Mouse (Mus musculus) hindbrain, embryonic 12.5 days (tissue): Measurements from ENCODE around the gene Hcn3. TPM values are rescaled to one million over a fixed set of nuclear protein-coding genes. Genes with fewer than 3 reads are reported as not detected.

ENCODE experiments used
- ATAC-seq: fragments of 200-750 bp; cut with Nextera tagmentation; 2 replicates; pipeline ENCODE4 v1.8.0; 2017; ENCODE audit warnings: moderate TSS enrichment; ENCODE audit not compliant: low FRiP score
- H3K27ac ChIP-seq: fragments of 300-500 bp; sonication (generic); 2 replicates; pipeline ENCODE4 v1.5.1; 2016; ENCODE audit warnings: mild to moderate bottlenecking
- H3K27me3 ChIP-seq: fragments of 300-500 bp; sonication (generic); 2 replicates; pipeline ENCODE4 v1.6.1; 2016; ENCODE audit warnings: mild to moderate bottlenecking
- H3K36me3 ChIP-seq: fragments of 300-500 bp; sonication (generic); 2 replicates; pipeline ENCODE4 v1.6.1; 2016; ENCODE audit warnings: mild to moderate bottlenecking
- H3K4me1 ChIP-seq: fragments of 300-500 bp; sonication (generic); 2 replicates; pipeline ENCODE4 v1.6.1; 2016
- H3K4me2 ChIP-seq: fragments of 300-500 bp; sonication (generic); replicated peaks from 2 replicates; pipeline ENCODE4 v1.6.1; 2016; ENCODE audit warnings: mild to moderate bottlenecking
- H3K4me3 ChIP-seq: fragments of 300-500 bp; sonication (generic); 2 replicates; pipeline ENCODE4 v1.5.1; 2016; ENCODE audit warnings: mild to moderate bottlenecking
- H3K9ac ChIP-seq: fragments of 300-500 bp; sonication (generic); 2 replicates; pipeline ENCODE4 v1.6.1; 2016; ENCODE audit warnings: mild to moderate bottlenecking, moderate library complexity
- H3K9me3 ChIP-seq: fragments of 300-500 bp; sonication (generic); replicated peaks from 2 replicates; pipeline ENCODE4 v1.6.1; 2016; ENCODE audit warnings: mild to moderate bottlenecking
- WGBS: fragments of 180-500 bp; shearing (Covaris S2); methylation state at CpG from one replicate; pipeline ENCODE4 v1.1.7; 2016; 5-methylcytosine and 5-hydroxymethylcytosine counted together
- polyA plus RNA-seq: library from polyadenylated mRNA; unstranded; fragments of >200 nt; fragmentation: Nextera tagmentation; extraction: Ambion mirVana; gene quantifications from 2 replicates; pipeline ENCODE4 v1.2.1, GENCODE M21; 2016

Hcn3 gene
- polyA plus RNA-seq, 1 experiment from 2014 or later: 20.7 TPM

DNA sequence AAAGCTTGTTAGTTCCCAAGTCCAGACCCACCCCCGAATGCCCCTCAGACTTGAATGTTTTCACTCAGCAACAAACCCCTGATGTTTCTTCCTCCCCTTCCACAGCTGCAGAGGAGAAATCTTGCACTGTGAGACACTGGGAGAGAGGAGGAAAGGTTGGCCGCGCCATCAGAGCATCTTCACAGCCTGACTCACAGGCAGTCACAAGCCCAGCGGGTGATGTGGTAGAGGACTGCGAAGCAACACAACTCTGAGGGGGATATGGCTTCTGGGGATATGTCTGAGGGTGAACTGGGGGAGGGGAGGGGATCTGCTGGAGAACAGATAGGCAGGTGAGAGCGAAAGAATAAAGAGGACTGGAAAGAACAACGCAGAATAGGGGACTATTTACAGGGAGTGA lies 1.3 kb downstream of the Hcn3 start:
- Histone ChIP-seq H3K9me3 (no peaks in the 10 kb centered on the region), H3K9ac (peak overlapping the region; percentile 67), H3K27ac (no peak overlapping the region), H3K4me2 (peak overlapping the region; percentile 88), H3K4me3 (peak overlapping the region; percentile 58), H3K27me3 (peaks cover 17% of the 10 kb centered on the region), H3K36me3 (no peaks in the 10 kb centered on the region), H3K4me1 (peaks cover 26% of the 10 kb centered on the region)
- ATAC-seq: no peak
- WGBS: 15% methylated on average over 7 of the region's 7 CpGs

DNA sequence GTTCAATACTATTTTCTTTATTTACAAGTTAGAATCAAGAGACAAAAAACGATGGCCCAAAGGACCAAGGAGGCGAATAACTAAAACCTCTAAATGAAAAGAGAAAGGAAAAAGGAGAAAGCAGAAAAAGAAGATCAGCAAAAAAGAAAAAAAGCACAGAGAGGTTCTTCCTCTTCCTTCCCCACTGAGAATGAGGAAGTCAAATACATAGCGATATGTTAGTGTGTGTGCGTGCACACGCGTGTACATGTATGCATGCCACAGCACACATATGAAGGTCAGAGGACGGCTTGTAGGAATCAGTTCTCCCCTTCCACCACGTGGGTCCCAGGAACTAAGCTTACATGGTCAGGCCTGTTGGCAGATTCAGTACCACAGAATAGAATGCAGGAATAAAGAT lies 3.0 kb downstream of the Hcn3 start:
- 0 out of 2 replicates have a peak, but pooled peaks cover 5% of the 10 kb centered on the region for H3K36me3 ChIP-seq
- no peak overlapping the region for H3K9ac ChIP-seq
- H3K4me1 ChIP-seq: peaks cover 26% of the 10 kb centered on the region
- H3K27ac ChIP-seq: no peak overlapping the region
- WGBS: 87% methylated on average over 8 of the region's 8 CpGs
- H3K27me3 ChIP-seq: peaks cover 17% of the 10 kb centered on the region
- no peak for ATAC-seq
- H3K4me2 ChIP-seq: no peak overlapping the region
- H3K9me3 ChIP-seq: no peaks in the 10 kb centered on the region
- H3K4me3 ChIP-seq: no peak overlapping the region

DNA sequence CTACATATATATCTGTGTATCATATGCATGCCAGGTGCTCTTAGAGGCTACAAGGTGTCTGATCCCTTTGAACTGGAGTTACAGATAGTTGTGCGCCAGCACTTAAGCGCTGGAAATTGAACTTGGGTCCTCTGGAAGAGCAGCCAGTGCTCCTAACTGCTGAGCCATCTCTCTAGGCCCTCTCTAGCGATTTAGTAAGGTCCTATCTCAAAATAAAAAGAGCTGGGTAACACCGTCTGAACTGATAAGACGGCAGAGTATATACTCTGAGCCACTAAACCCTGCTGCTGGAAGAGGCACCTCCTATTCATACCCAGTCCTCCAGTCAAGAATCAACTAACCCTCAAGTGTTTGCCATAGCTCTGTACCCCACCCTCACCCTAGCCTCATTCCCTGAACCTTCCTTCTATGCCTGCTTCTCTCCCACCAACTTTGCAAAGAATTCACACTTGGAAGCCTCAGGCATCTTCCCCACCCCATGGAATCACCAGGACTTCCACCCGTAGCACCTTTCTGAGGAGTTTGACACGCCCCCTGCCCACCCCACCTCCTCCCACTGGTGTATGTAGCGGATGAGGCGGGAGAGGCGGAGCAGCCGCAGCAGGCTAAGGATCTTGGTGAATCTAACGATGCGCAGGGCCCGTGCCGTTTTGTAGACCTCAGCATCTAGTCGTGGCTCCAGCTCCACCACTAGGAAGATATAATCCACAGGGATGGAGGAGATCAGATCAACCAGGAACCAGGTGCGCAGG lies 7.7 kb downstream of the Hcn3 start:
- Histone ChIP-seq H3K9ac (no peak overlapping the region), H3K4me1 (peaks cover 7% of the 10 kb centered on the region), H3K4me3 (no peak overlapping the region), H3K4me2 (no peak overlapping the region), H3K9me3 (no peaks in the 10 kb centered on the region), H3K27ac (no peak overlapping the region), H3K27me3 (peaks cover 40% of the 10 kb centered on the region), H3K36me3 (0 out of 2 replicates have a peak, but pooled peaks cover 5% of the 10 kb centered on the region)
- WGBS: 69% methylated on average over 17 of the region's 17 CpGs
- no peak for ATAC-seq

DNA sequence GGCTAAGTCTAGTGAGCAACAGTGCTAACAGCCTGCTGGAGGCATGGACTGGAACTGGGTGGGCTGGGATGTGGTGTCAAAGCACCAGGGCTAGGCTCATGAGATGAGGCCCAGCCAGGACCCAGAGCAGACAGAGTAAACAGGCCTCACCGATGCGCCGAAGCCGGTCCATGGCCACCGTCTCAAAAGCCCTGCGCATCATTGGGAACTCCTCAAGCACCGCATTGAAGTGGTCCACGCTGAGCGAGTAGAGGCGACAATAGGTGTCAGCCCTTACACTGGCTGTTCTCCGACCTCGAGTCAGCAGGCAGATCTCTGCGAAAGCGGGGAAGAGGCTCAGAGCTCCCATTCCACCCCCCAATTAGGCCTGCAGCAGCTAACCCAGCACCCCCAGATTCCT lies 11.4 kb downstream of the Hcn3 start:
- H3K27ac ChIP-seq: no peak overlapping the region
- no peak overlapping the region for H3K4me2 ChIP-seq
- no peak overlapping the region for H3K4me3 ChIP-seq
- no peaks in the 10 kb centered on the region for H3K9me3 ChIP-seq
- H3K9ac ChIP-seq: no peak overlapping the region
- peaks cover 15% of the 10 kb centered on the region for H3K4me1 ChIP-seq
- no peak for ATAC-seq
- 0 out of 2 replicates have a peak, but pooled peaks cover 5% of the 10 kb centered on the region for H3K36me3 ChIP-seq
- H3K27me3 ChIP-seq: peaks cover 41% of the 10 kb centered on the region
- 71% methylated on average over 14 of the region's 14 CpGs for WGBS

DNA sequence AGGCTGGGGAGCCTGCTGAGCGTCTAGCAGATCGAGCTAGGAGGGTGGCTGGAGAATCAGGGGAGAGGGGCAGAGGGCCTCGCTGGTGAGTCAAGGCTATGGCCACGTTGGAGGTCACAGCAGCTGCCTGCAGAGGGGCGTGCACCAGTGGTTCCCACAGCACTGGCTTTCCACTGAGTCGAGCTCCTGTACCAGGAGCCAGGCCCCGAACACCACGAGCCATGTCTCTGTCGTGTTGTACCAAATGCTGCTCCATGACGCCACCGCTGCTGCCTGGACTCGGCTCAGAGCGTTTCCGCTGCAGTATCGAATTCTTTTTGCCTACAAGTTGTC lies 12.1 kb downstream of the Hcn3 start:
- no peak for ATAC-seq
- no peak overlapping the region for H3K27ac ChIP-seq
- H3K9ac ChIP-seq: 0 out of 2 replicates have a peak overlapping the region, but pooled peaks have one; percentile 8
- no peaks in the 10 kb centered on the region for H3K9me3 ChIP-seq
- peaks cover 15% of the 10 kb centered on the region for H3K4me1 ChIP-seq
- 15% methylated on average over 15 of the region's 15 CpGs for WGBS
- 0 out of 2 replicates have a peak, but pooled peaks cover 5% of the 10 kb centered on the region for H3K36me3 ChIP-seq
- peaks cover 45% of the 10 kb centered on the region for H3K27me3 ChIP-seq
- peak overlapping the region; percentile 38 for H3K4me2 ChIP-seq
- H3K4me3 ChIP-seq: 0 out of 2 replicates have a peak overlapping the region, but pooled peaks have one; percentile 3

DNA sequence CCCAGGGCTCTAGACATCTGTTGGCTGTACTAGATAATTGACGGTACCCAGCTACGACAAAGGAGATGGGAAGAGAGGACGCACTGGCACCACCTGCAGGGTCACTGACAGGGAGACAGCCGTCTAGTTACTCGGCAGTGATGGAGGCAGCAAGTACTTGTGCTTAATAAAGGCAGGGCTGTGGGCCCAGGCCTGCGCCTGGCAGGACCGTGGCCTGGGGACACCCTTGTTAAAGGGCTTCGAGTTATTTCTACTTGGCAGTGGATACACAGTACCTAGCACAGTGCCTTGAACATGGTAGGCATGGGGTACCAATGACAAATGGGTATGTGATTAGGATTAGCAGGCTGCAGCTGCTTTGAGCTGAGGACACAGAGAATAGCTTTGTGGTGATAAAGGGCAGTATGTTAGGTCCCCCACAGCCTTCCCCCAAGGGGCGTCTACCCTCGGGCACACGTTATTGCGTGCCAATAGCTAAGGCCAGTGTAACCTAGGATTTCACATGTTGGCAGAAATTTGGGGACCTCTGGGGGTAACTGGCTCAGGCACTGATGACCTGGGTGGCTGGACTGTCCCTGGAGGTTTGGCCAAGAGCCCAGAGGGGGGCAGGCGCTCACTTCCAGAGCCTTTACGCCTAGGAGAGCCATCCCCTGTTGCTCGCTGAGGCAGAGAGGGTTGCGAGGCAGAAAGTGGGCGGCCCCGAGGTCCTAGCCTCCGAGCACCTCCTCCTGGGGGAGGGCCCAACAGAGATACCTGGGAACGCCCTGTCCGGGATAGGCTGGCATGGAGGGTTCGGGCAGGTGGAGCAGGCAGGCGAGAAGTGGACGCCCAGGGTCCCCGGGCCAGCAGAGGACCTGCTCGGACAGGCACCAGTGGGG lies 12.7 kb downstream of the Hcn3 start:
- peaks cover 15% of the 10 kb centered on the region for H3K4me1 ChIP-seq
- H3K27ac ChIP-seq: no peak overlapping the region
- H3K9me3 ChIP-seq: no peaks in the 10 kb centered on the region
- H3K27me3 ChIP-seq: peaks cover 45% of the 10 kb centered on the region
- WGBS: 20% methylated on average over 26 of the region's 26 CpGs
- H3K4me2 ChIP-seq: peak overlapping the region; percentile 38
- H3K36me3 ChIP-seq: 0 out of 2 replicates have a peak, but pooled peaks cover under 1% of the 10 kb centered on the region
- 0 out of 2 replicates have a peak overlapping the region, but pooled peaks have one; percentile 3 for H3K4me3 ChIP-seq
- ATAC-seq: 0 out of 2 replicates have a peak, but pooled peaks have one; percentile 26
- H3K9ac ChIP-seq: no peak overlapping the region

DNA sequence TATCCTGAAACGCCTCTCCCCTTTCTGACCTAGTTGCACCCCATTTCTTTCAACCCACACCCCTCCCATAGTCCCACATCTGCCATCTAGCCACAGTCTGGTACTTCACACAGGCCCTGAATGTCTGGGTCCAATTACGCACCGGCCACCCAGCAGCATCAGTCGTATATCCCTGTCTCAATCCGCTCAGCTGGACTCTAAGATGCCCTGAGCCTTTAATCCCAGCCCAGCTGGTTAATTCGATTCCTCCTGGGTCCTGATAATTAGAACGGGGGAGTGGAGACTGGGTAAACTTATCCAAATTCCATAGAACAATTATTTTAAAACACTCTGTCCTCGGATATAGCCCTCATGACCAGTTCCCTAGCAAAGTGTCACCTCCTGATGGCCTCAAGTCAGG lies 14.4 kb downstream of the Hcn3 start:
- Histone ChIP-seq H3K4me2 (no peak overlapping the region), H3K4me1 (peaks cover 15% of the 10 kb centered on the region), H3K9me3 (no peaks in the 10 kb centered on the region), H3K36me3 (no peaks in the 10 kb centered on the region), H3K27me3 (peaks cover 36% of the 10 kb centered on the region), H3K27ac (no peak overlapping the region), H3K9ac (no peak overlapping the region), H3K4me3 (no peak overlapping the region)
- 62% methylated on average over 8 of the region's 8 CpGs for WGBS
- no peak for ATAC-seq

DNA sequence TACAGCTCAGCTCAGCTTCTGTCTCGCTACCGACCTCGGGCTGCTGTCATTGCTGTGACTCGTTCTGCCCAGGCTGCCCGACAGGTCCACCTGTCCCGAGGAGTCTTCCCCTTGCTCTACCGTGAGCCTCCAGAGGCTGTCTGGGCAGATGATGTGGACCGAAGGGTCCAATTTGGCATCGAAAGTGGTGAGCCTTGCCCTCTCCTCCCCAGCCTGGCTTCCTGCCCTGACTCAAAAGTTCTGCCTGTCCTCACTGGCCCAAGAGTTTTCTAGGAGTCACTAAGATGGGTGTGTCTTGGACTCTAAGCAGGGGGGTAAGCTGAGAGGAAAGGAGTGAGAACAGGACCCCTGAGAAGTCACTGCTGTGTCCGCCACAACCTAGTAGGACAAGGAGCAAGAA lies 15.2 kb downstream of the Hcn3 start:
- H3K27me3 ChIP-seq: peaks cover 29% of the 10 kb centered on the region
- no peak overlapping the region for H3K4me2 ChIP-seq
- peaks cover 15% of the 10 kb centered on the region for H3K4me1 ChIP-seq
- no peaks in the 10 kb centered on the region for H3K36me3 ChIP-seq
- ATAC-seq: no peak
- H3K9me3 ChIP-seq: no peaks in the 10 kb centered on the region
- no peak overlapping the region for H3K9ac ChIP-seq
- H3K27ac ChIP-seq: no peak overlapping the region
- WGBS: 88% methylated on average over 10 of the region's 10 CpGs
- no peak overlapping the region for H3K4me3 ChIP-seq

DNA sequence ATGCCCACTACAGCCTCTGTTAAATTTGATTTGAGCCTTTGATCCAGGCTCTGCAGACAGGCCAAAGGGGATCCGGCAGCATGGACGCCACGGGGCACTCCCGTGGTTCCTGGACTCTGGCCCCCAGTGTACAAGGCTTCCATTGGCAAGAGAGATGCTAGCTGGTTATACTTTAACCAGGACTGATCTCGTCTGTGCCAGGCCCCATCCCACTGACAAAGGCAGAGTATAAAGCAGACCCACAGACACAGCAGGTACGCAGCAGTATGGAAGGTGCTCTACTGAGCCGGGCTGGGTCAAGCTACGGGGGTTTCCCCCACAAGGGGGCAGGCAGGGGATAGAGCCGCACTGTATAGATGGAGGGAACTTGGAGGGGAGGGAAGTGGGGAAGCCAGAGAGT lies 23.6 kb downstream of the Hcn3 start:
- Histone ChIP-seq H3K27me3 (no peaks in the 10 kb centered on the region), H3K4me3 (no peak overlapping the region), H3K9ac (no peak overlapping the region), H3K36me3 (no peaks in the 10 kb centered on the region), H3K4me1 (peaks cover 7% of the 10 kb centered on the region), H3K9me3 (no peaks in the 10 kb centered on the region), H3K27ac (0 out of 2 replicates have a peak overlapping the region, but pooled peaks have one; percentile 23), H3K4me2 (no peak overlapping the region)
- WGBS: 27% methylated on average over 9 of the region's 9 CpGs
- ATAC-seq: no peak

DNA sequence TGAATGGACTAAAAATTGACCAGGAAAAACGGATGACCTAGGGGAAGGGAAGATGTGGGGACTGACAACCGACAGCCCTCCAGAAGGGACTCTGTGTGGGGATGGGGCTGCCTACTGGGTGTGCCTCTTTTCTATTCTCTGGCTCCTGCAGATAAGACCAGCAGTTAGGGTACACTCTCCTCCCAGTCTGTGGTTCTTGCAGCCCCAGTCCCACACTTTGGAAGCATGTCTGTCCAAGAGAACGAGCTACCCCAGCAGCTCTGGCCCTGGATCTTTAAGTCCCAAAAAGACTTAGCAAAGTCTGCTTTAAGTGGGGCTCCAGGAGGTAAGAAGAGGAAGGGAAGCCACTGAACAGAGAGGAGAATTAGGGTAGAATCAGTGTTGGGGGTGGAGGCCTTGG lies 24.0 kb downstream of the Hcn3 start, which contains the start of gene Pklr:
TSS of gene Pklr (plus strand) at position 185 of the 400 bp plus-strand sequence.
- Histone ChIP-seq H3K27me3 (no peaks in the 10 kb centered on the region), H3K9ac (no peak within 1 kb of the TSS), H3K27ac (0 out of 2 replicates have a peak within 1 kb of the TSS, but pooled peaks have one; percentile 23), H3K4me2 (no peak within 1 kb of the TSS), H3K9me3 (no peaks in the 10 kb centered on the region), H3K4me3 (no peak within 1 kb of the TSS), H3K36me3 (no peaks in the 10 kb centered on the region), H3K4me1 (peaks cover 7% of the 10 kb centered on the region)
- 52% methylated on average over 3 of the region's 3 CpGs for WGBS
- no peak for ATAC-seq

DNA sequence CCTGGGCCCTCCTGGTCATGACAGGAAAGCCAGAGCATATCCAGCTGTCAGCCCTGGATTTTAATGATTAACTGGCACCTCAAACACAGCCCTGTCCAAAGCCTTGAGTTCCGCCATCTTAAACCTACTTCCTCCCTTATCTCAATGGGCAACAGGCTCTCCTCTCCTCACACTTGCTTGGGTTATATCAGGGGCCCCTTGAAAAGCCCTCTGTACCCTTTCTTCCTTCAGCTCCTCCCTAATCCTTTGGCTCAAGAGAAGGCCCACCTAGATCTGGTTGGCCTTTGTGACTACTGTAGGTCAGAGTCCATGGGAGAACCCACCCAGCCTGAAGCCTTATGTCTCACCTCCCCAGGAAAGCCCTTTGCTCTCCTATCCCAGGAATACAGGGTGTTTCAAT lies 26.2 kb downstream of the Hcn3 start:
- no peaks in the 10 kb centered on the region for H3K9me3 ChIP-seq
- H3K27ac ChIP-seq: no peak overlapping the region
- H3K9ac ChIP-seq: no peak overlapping the region
- H3K4me3 ChIP-seq: no peak overlapping the region
- no peak overlapping the region for H3K4me2 ChIP-seq
- no peaks in the 10 kb centered on the region for H3K27me3 ChIP-seq
- no peaks in the 10 kb centered on the region for H3K36me3 ChIP-seq
- ATAC-seq: no peak
- WGBS: 96% methylated on average over 1 of the region's 1 CpGs
- H3K4me1 ChIP-seq: peaks cover 7% of the 10 kb centered on the region

DNA sequence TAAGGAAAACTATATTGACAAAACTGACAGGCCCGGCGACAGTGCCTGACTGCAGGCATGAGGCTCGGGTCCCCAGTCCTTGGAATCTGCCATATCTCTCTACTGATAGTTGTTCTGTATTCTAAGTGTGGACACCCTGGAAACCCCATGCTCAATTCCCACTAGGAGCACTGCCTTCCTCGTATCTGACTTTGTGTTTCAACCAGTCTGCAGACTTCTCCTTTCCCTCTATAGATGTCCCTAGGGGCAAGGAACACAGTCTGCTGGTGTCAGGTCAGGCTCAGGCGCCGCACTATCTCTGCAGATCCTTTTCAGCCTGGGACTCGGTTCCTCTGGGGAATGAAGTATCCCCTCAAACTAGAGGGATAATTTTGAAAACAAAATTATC lies 26.9 kb downstream of the Hcn3 start:
- Histone ChIP-seq H3K9ac (no peak overlapping the region), H3K4me1 (peaks cover 7% of the 10 kb centered on the region), H3K4me2 (no peak overlapping the region; the same call in 1 of the 2 replicates), H3K36me3 (no peaks in the 10 kb centered on the region), H3K9me3 (no peaks in the 10 kb centered on the region), H3K27ac (no peak overlapping the region), H3K4me3 (no peak overlapping the region), H3K27me3 (no peaks in the 10 kb centered on the region)
- ATAC-seq: no peak
- 76% methylated on average over 7 of the region's 7 CpGs for WGBS
